Mouse (Mus musculus) heart, postnatal 4 days (tissue): ENCODE measurements around the gene Slc5a8. TPM values are rescaled to one million over a fixed set of nuclear protein-coding genes. Genes with fewer than 3 reads are reported as not detected.

Experiments
- total RNA-seq, 2 experiments: library from RNA; stranded (reverse); gene quantifications; 2 replicates each; pipeline ENCODE4 v1.2.3; 2021

Slc5a8 gene
- total RNA-seq, 2 experiments from 2014 or later = not detected

Other genes starting within 250 kb of the Slc5a8 start
- not detected for gene Spic, start 201.0 kb upstream of the Slc5a8 start, total RNA-seq
- gene Arl1, start 155.1 kb upstream of the Slc5a8 start, total RNA-seq = 10 to 100 TPM; 92.5 to 99.5 TPM
- 10 to 100 TPM; 16.7 to 19.9 TPM for gene Utp20, start 59.2 kb upstream of the Slc5a8 start, total RNA-seq